Mouse (Mus musculus): ENCODE measurements around the gene Mphosph9. TPM values are rescaled to one million over a fixed set of nuclear protein-coding genes. Genes with fewer than 3 reads are reported as not detected.
"Not testable (repeated sequence)": the region's sequence is repeated elsewhere in the genome, so short reads cannot be mapped to it uniquely, and the experiment has no call there.

Gene Mphosph9
- polyA plus RNA-seq, 1 experiment from 2014 or later = 3.0 TPM

GRCm38 (mm10) chr5:124309155-124309554 is 18.6 kb downstream of the Mphosph9 start:
- TF ChIP-seq EP300 (IDR thresholded peaks at IDR 0.05; ENCODE audit: low read depth) (no peak), CTCF (IDR thresholded peaks at IDR 0.05; ENCODE audit: low read depth) (no peak)
- Histone ChIP-seq H3K9ac (replicated peaks) (no peak overlapping the region), H3K36me3 (replicated peaks; ENCODE audit: insufficient read depth, low read length) (peaks cover 28% of the 10 kb centered on the region), H3K9me3 (ENCODE audit: low read length) (peaks cover 4% of the 10 kb centered on the region; the same call in 1 of the 2 replicates), H3K27ac (ENCODE audit: low read depth) (no peak overlapping the region), H3K4me2 (ENCODE audit: low read depth, low read length) (no peak overlapping the region), H3K4me1 (ENCODE audit: insufficient read depth) (no peaks in the 10 kb centered on the region), H3K27me3 (ENCODE audit: insufficient read depth, low read length) (no peaks in the 10 kb centered on the region), H3K4me3 (ENCODE audit: low read depth, low read length) (no peak overlapping the region)
- 89% methylated on average over 10 of the region's 10 CpGs for WGBS (ENCODE audit: insufficient replicate concordance)
- DNase-seq (no peak), ATAC-seq (no peak)

DNA sequence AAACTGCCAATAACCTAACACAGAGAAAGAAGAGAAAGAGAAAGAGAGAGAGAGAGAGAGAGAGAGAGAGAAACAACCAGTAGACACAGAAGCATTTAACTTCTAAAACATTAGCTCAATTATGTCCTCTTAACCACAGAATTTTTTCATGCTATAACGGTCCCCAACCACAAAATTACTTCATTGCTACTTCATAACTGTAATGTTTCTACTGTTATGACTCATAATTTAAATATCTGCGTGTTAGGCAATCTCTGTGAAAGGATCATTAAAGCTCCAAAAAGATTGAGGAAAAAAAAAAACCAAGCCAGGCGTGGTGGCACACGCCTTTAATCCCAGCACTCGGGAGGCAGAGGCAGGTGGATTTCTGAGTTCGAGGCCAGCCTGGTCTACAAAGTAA is 24.9 kb downstream of the Mphosph9 start:
- H3K27ac ChIP-seq (ENCODE audit: low read depth); DNase-seq; H3K4me1 ChIP-seq (ENCODE audit: insufficient read depth); ATAC-seq; H3K9ac ChIP-seq (replicated peaks); H3K27me3 ChIP-seq (ENCODE audit: insufficient read depth, low read length); H3K9me3 ChIP-seq (ENCODE audit: low read length); H3K4me2 ChIP-seq (ENCODE audit: low read depth, low read length); H3K4me3 ChIP-seq (ENCODE audit: low read depth, low read length): not testable (repeated sequence)
- H3K36me3 ChIP-seq (replicated peaks; ENCODE audit: insufficient read depth, low read length) = peaks cover 29% of the 10 kb centered on the region; the same call in 1 of the 2 replicates
- 74% methylated on average over 6 of the region's 6 CpGs for WGBS (ENCODE audit: insufficient replicate concordance)

- Histone ChIP-seq H3K9me3 (ENCODE audit: low read length) (no peaks in the 10 kb centered on the region), H3K27ac (ENCODE audit: low read depth) (no peak overlapping the region), H3K9ac (replicated peaks) (no peak overlapping the region), H3K36me3 (replicated peaks; ENCODE audit: insufficient read depth, low read length) (peaks cover 26% of the 10 kb centered on the region; the same call in 1 of the 2 replicates), H3K4me1 (ENCODE audit: insufficient read depth) (no peaks in the 10 kb centered on the region; the same call in 1 of the 2 replicates), H3K4me3 (ENCODE audit: low read depth, low read length) (no peak overlapping the region), H3K27me3 (ENCODE audit: insufficient read depth, low read length) (no peaks in the 10 kb centered on the region), H3K4me2 (ENCODE audit: low read depth, low read length) (no peak overlapping the region)
- ATAC-seq (no peak), DNase-seq (no peak)
- no peak for TF ChIP-seq EP300 (IDR thresholded peaks at IDR 0.05; ENCODE audit: low read depth)
- no peak for TF ChIP-seq CTCF (IDR thresholded peaks at IDR 0.05; ENCODE audit: low read depth)
- 75% methylated on average over 4 of the region's 4 CpGs for WGBS (ENCODE audit: insufficient replicate concordance)
Observed at GRCm38 (mm10) chr5:124300132-124300531, 27.6 kb downstream of the Mphosph9 start.

DNA sequence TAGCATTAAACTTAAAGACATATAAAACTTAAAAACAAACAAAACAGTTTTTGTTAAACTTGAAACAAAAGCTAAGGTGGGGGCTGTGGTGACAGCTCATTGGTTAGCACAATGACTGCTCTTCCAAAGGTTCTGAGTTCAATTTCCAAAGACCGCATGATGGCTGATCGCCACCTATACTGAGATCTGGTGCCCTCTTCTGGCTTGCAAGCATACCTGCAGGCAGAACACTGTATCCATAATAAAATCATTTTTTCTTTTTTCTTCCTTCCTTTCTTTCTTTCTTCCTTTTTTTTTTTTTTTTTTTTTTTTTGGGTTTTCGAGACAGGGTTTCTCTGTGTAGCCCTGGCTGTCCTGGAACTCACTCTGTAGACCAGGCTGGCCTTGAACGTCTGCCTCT is 28.5 kb downstream of the Mphosph9 start:
- not testable (repeated sequence) for H3K27ac ChIP-seq (ENCODE audit: low read depth); H3K4me2 ChIP-seq (ENCODE audit: low read depth, low read length); H3K9ac ChIP-seq (replicated peaks); DNase-seq; H3K4me1 ChIP-seq (ENCODE audit: insufficient read depth); H3K4me3 ChIP-seq (ENCODE audit: low read depth, low read length); H3K9me3 ChIP-seq (ENCODE audit: low read length); ATAC-seq; H3K27me3 ChIP-seq (ENCODE audit: insufficient read depth, low read length)
- peaks cover 29% of the 10 kb centered on the region for H3K36me3 ChIP-seq (replicated peaks; ENCODE audit: insufficient read depth, low read length)
- peak; percentile 70 for TF ChIP-seq CTCF (IDR thresholded peaks at IDR 0.05; ENCODE audit: low read depth)
- 68% methylated on average over 3 of the region's 4 CpGs for WGBS (ENCODE audit: insufficient replicate concordance)

DNA sequence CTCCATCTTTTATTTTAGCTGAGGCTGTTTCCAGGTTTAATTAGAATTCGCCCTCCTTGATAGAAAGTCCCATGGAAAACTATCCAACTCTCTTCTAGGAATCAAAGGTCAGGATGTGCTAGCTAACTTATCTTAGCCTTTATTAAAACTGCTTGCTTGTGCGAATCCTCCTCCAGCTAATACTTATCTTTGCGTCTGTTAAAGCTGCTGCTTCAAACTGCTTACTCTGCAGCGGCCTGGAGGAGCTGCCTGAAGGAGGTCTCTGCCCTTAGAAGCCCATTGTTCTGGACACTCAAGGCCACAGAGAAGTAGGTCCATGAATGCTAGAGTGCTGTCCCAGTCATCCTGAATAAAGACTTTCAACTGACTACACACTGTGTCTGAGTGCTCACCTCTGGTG is 31.3 kb downstream of the Mphosph9 start:
- ATAC-seq (no peak), DNase-seq (no peak)
- Histone ChIP-seq H3K4me1 (ENCODE audit: insufficient read depth) (no peaks in the 10 kb centered on the region; the same call in 1 of the 2 replicates), H3K36me3 (replicated peaks; ENCODE audit: insufficient read depth, low read length) (peaks cover 18% of the 10 kb centered on the region), H3K4me3 (ENCODE audit: low read depth, low read length) (no peak overlapping the region), H3K27ac (ENCODE audit: low read depth) (no peak overlapping the region), H3K27me3 (ENCODE audit: insufficient read depth, low read length) (no peaks in the 10 kb centered on the region), H3K4me2 (ENCODE audit: low read depth, low read length) (no peak overlapping the region), H3K9me3 (ENCODE audit: low read length) (no peaks in the 10 kb centered on the region), H3K9ac (replicated peaks) (no peak overlapping the region)
- no peak for TF ChIP-seq CTCF (IDR thresholded peaks at IDR 0.05; ENCODE audit: low read depth)
- no peak for TF ChIP-seq EP300 (IDR thresholded peaks at IDR 0.05; ENCODE audit: low read depth)
- WGBS (ENCODE audit: insufficient replicate concordance) = 77% methylated on average over 4 of the region's 4 CpGs

- H3K27ac ChIP-seq (ENCODE audit: low read depth) = no peak overlapping the region
- H3K4me3 ChIP-seq (ENCODE audit: low read depth, low read length) = no peak overlapping the region
- no peaks in the 10 kb centered on the region for H3K9me3 ChIP-seq (ENCODE audit: low read length)
- 90% methylated on average over 5 of the region's 5 CpGs for WGBS (ENCODE audit: insufficient replicate concordance)
- DNase-seq (no peak), ATAC-seq (no peak)
- no peaks in the 10 kb centered on the region for H3K4me1 ChIP-seq (ENCODE audit: insufficient read depth)
- TF ChIP-seq EP300 (IDR thresholded peaks at IDR 0.05; ENCODE audit: low read depth) (no peak), CTCF (IDR thresholded peaks at IDR 0.05; ENCODE audit: low read depth) (no peak)
- H3K9ac ChIP-seq (replicated peaks) = no peak overlapping the region
- H3K4me2 ChIP-seq (ENCODE audit: low read depth, low read length) = no peak overlapping the region
- no peaks in the 10 kb centered on the region for H3K27me3 ChIP-seq (ENCODE audit: insufficient read depth, low read length)
- H3K36me3 ChIP-seq (replicated peaks; ENCODE audit: insufficient read depth, low read length) = peaks cover 29% of the 10 kb centered on the region
Observed at GRCm38 (mm10) chr5:124293967-124294366, 33.8 kb downstream of the Mphosph9 start.

- Histone ChIP-seq H3K4me2 (ENCODE audit: low read depth, low read length) (no peak overlapping the region), H3K9ac (replicated peaks) (no peak overlapping the region), H3K27ac (ENCODE audit: low read depth) (no peak overlapping the region), H3K4me1 (ENCODE audit: insufficient read depth) (no peaks in the 10 kb centered on the region), H3K9me3 (ENCODE audit: low read length) (no peaks in the 10 kb centered on the region), H3K36me3 (replicated peaks; ENCODE audit: insufficient read depth, low read length) (peaks cover 26% of the 10 kb centered on the region), H3K27me3 (ENCODE audit: insufficient read depth, low read length) (no peaks in the 10 kb centered on the region), H3K4me3 (ENCODE audit: low read depth, low read length) (no peak overlapping the region)
- WGBS (ENCODE audit: insufficient replicate concordance) = 80% methylated on average over 4 of the region's 4 CpGs
- TF ChIP-seq CTCF (IDR thresholded peaks at IDR 0.05; ENCODE audit: low read depth) = no peak
- DNase-seq (no peak), ATAC-seq (no peak)
Observed at GRCm38 (mm10) chr5:124290216-124290615, 37.6 kb downstream of the Mphosph9 start.

All from liver, postnatal 0 days (tissue).